Comparison of ENCODE assay signal across 18 mouse cellular contexts in genomic region chr3:123089297-123090020, GRCm38 (mm10). TPM values are rescaled to one million over a fixed set of nuclear protein-coding genes. Genes with fewer than 3 reads are reported as not detected.
"Had no signal": no experiment of that assay in that cellular context is flagged by ENCODE, and none has a peak within 500 bp of the region (broad histone marks: within the 10 kb centered on the region; RNA-seq: fewer than 3 reads in every experiment).

No protein-coding gene starts in this region.

- H3K36me3 ChIP-seq: kidney, embryonic 15.5 days; limb, embryonic 10.5 days; liver, embryonic 15.5 days; midbrain, embryonic 13.5 days had no signal

- H3K9me3 ChIP-seq: kidney, embryonic 15.5 days; limb, embryonic 10.5 days; liver, embryonic 15.5 days; midbrain, embryonic 13.5 days had no signal

- H3K27me3 ChIP-seq: kidney, embryonic 15.5 days; liver, embryonic 15.5 days; midbrain, embryonic 13.5 days had no signal

- DNase-seq: kidney, adult 2 months; kidney, postnatal 14 days; lung, adult 2 months; lung, postnatal 36 days; right cerebral cortex, postnatal 14 days; thymus, adult 18-20 months; thymus, postnatal 14 days had no signal

- H3K27ac ChIP-seq: kidney, embryonic 15.5 days; limb, embryonic 10.5 days; liver, embryonic 15.5 days; midbrain, embryonic 13.5 days had no signal

- H3K9ac ChIP-seq: kidney, embryonic 15.5 days; liver, embryonic 15.5 days; midbrain, embryonic 13.5 days had no signal

- H3K4me1 ChIP-seq: liver, embryonic 15.5 days had no signal

- H3K4me2 ChIP-seq: kidney, embryonic 15.5 days; liver, embryonic 11.5 days; liver, embryonic 15.5 days; midbrain, embryonic 13.5 days had no signal

- ATAC-seq: lung, postnatal 0 days; midbrain, embryonic 13.5 days had no signal

- H3K4me3 ChIP-seq: kidney, embryonic 15.5 days; limb, embryonic 10.5 days; liver, embryonic 15.5 days; midbrain, embryonic 13.5 days had no signal

RNA-seq across cellular contexts. Expression of gene Myoz2, which starts 54.6 kb away (rescaled TPM):
- total RNA-seq: layer of hippocampus, postnatal 14 days; megakaryocyte progenitor cell, adult 5-6 weeks had no signal
- polyA plus RNA-seq: large intestine, adult 2 months; midbrain, embryonic 13.5 days; midbrain, postnatal 0 days; small intestine, adult 2 months had no signal
